Mouse (Mus musculus) bone marrow, adult 2 months (tissue): ENCODE data around the gene Nrxn1.

ENCODE experiments used
- CTCF ChIP-seq: fragments of 200-500 bp; IDR thresholded peaks from 2 replicates; pipeline ENCODE4 v1.5.1; 2011; ENCODE audit warnings: low read length, control low read depth; ENCODE audit not compliant: control insufficient read depth, insufficient read depth
- POLR2A ChIP-seq: fragments of 200-500 bp; IDR thresholded peaks from 2 replicates; pipeline ENCODE4 v1.6.1; 2011; ENCODE audit warnings: low read depth, mild to moderate bottlenecking, control low read depth, low read length, borderline replicate concordance; ENCODE audit not compliant: control insufficient read depth

GRCm38 (mm10) chr17:90141602-90142001, 951.3 kb downstream of the Nrxn1 start:
- TF ChIP-seq CTCF (no peak), POLR2A (no peak)
